ENCODE assay signal across 17 mouse cellular contexts in genomic region chr6:113714276-113714675, GRCm38 (mm10). TPM values are rescaled to one million over a fixed set of nuclear protein-coding genes. Genes with fewer than 3 reads are reported as not detected.
DNase-seq lines count a peak whose midpoint lies in the region; ATAC-seq and TF ChIP-seq lines count a peak whose summit lies in the region.
"Had no signal": no experiment of that assay in that cellular context is flagged by ENCODE, and none has a peak within 500 bp of the region (broad histone marks: within the 10 kb centered on the region; RNA-seq: fewer than 3 reads in every experiment).

No protein-coding gene starts in this region.

- H3K4me3 ChIP-seq in liver, embryonic 13.5 days (replicated peaks) = no peak overlapping the region
- no peak overlapping the region for H3K4me3 ChIP-seq in liver, embryonic 12.5 days
- no peak overlapping the region for H3K4me3 ChIP-seq in G1E (ENCODE audit: low read depth, low read length)
- no peak overlapping the region for H3K4me3 ChIP-seq in brown adipose tissue, adult 24 weeks (ENCODE audit: insufficient read depth, low read depth, low read length)
- no peak overlapping the region for H3K4me3 ChIP-seq in forebrain, embryonic 13.5 days
- H3K4me3 ChIP-seq in lung, postnatal 0 days (ENCODE audit: low read depth, low read length) = no peak overlapping the region
- H3K4me3 ChIP-seq: heart, embryonic 13.5 days; hindbrain, embryonic 10.5 days; limb, embryonic 13.5 days; midbrain, embryonic 12.5 days had no signal

- no peaks in the 10 kb centered on the region for H3K9me3 ChIP-seq in liver, embryonic 13.5 days (replicated peaks)
- no peaks in the 10 kb centered on the region for H3K9me3 ChIP-seq in liver, embryonic 12.5 days (replicated peaks)
- no peaks in the 10 kb centered on the region for H3K9me3 ChIP-seq in G1E (replicated peaks)
- no peaks in the 10 kb centered on the region for H3K9me3 ChIP-seq in forebrain, embryonic 13.5 days (replicated peaks)
- no peaks in the 10 kb centered on the region for H3K9me3 ChIP-seq in lung, postnatal 0 days (ENCODE audit: low read length)
- H3K9me3 ChIP-seq: heart, embryonic 13.5 days; hindbrain, embryonic 10.5 days; limb, embryonic 13.5 days; midbrain, embryonic 12.5 days had no signal

- ATAC-seq in liver, embryonic 13.5 days (ENCODE audit: low read depth) = no peak
- no peak for ATAC-seq in liver, embryonic 12.5 days
- peak; percentile 61 for ATAC-seq in G1E (ENCODE audit: extremely low read depth, insufficient number of reproducible peaks, low FRiP score, poor library complexity, severe bottlenecking)
- ATAC-seq in monocyte, adult 5-6 weeks (replicated peaks; ENCODE audit: insufficient number of reproducible peaks, low FRiP score, low TSS enrichment, poor library complexity, severe bottlenecking) = peak; percentile 71
- no peak for ATAC-seq in forebrain, embryonic 13.5 days
- no peak for ATAC-seq in lung, postnatal 0 days
- ATAC-seq: activated CD4-positive, CD25-positive, alpha-beta regulatory T cell, adult 4 months had no signal

- DNase-seq in liver, embryonic 13.5 days = no peak
- DNase-seq in G1E (ENCODE audit: low spot score) = peak; percentile 11
- no peak for DNase-seq in lung, postnatal 0 days (ENCODE audit: low spot score)
- DNase-seq: adrenal gland, postnatal 25 days; cerebellum, postnatal 25 days; gastrocnemius, postnatal 25 days; lung, postnatal 10 days had no signal

- no peak overlapping the region for H3K9ac ChIP-seq in liver, embryonic 13.5 days
- H3K9ac ChIP-seq in liver, embryonic 12.5 days = no peak overlapping the region
- H3K9ac ChIP-seq in forebrain, embryonic 13.5 days = no peak overlapping the region
- no peak overlapping the region for H3K9ac ChIP-seq in lung, postnatal 0 days (replicated peaks; ENCODE audit: low read depth)
- H3K9ac ChIP-seq: heart, embryonic 13.5 days; limb, embryonic 13.5 days; midbrain, embryonic 12.5 days had no signal

- no peak for TF ChIP-seq EP300 in lung, postnatal 0 days (IDR thresholded peaks at IDR 0.05)

- peaks cover 9% of the 10 kb centered on the region for H3K4me1 ChIP-seq in liver, embryonic 13.5 days (replicated peaks)
- H3K4me1 ChIP-seq in liver, embryonic 12.5 days = peaks cover 3% of the 10 kb centered on the region; the same call in 1 of the 2 replicates
- H3K4me1 ChIP-seq in G1E (ENCODE audit: insufficient read depth, low read depth, low read length) = peaks cover 29% of the 10 kb centered on the region
- H3K4me1 ChIP-seq in brown adipose tissue, adult 24 weeks (ENCODE audit: control insufficient read depth, insufficient read depth, insufficient read length, low read length) = no peaks in the 10 kb centered on the region
- no peaks in the 10 kb centered on the region for H3K4me1 ChIP-seq in forebrain, embryonic 13.5 days
- no peaks in the 10 kb centered on the region for H3K4me1 ChIP-seq in lung, postnatal 0 days (ENCODE audit: insufficient read depth, low read depth, low read length)
- H3K4me1 ChIP-seq: heart, embryonic 13.5 days; hindbrain, embryonic 10.5 days; limb, embryonic 13.5 days; midbrain, embryonic 12.5 days had no signal

- TF ChIP-seq CTCF in G1E (IDR thresholded peaks at IDR 0.05; ENCODE audit: low read depth, low read length) = no peak
- no peak for TF ChIP-seq CTCF in lung, postnatal 0 days (IDR thresholded peaks at IDR 0.05)

- no peak overlapping the region for H3K4me2 ChIP-seq in liver, embryonic 13.5 days
- H3K4me2 ChIP-seq in liver, embryonic 12.5 days = no peak overlapping the region
- no peak overlapping the region for H3K4me2 ChIP-seq in forebrain, embryonic 13.5 days
- H3K4me2 ChIP-seq in lung, postnatal 0 days (replicated peaks; ENCODE audit: low read depth, low read length) = no peak overlapping the region
- H3K4me2 ChIP-seq: heart, embryonic 13.5 days; limb, embryonic 13.5 days; midbrain, embryonic 12.5 days had no signal

- H3K36me3 ChIP-seq in liver, embryonic 13.5 days = peaks cover 98% of the 10 kb centered on the region
- H3K36me3 ChIP-seq in liver, embryonic 12.5 days = peaks cover 99% of the 10 kb centered on the region
- H3K36me3 ChIP-seq in G1E (replicated peaks) = peaks cover 99% of the 10 kb centered on the region
- peaks cover 95% of the 10 kb centered on the region for H3K36me3 ChIP-seq in forebrain, embryonic 13.5 days (ENCODE audit: poor library complexity, severe bottlenecking)
- H3K36me3 ChIP-seq in lung, postnatal 0 days (ENCODE audit: insufficient read depth, low read length) = peaks cover 47% of the 10 kb centered on the region

- 61% methylated on average over 2 of the region's 2 CpGs for WGBS in liver, embryonic 13.5 days (ENCODE audit: insufficient replicate concordance)
- WGBS in liver, embryonic 12.5 days (ENCODE audit: insufficient replicate concordance) = 65% methylated on average over 2 of the region's 2 CpGs
- WGBS in forebrain, embryonic 13.5 days = 93% methylated on average over 2 of the region's 2 CpGs
- 89% methylated on average over 2 of the region's 2 CpGs for WGBS in lung, postnatal 0 days

- H3K27ac ChIP-seq in liver, embryonic 13.5 days = peak overlapping the region; percentile 50; the same call in 1 of the 2 replicates
- H3K27ac ChIP-seq in liver, embryonic 12.5 days = no peak overlapping the region
- peak overlapping the region; percentile 19; the same call in 1 of the 2 replicates for H3K27ac ChIP-seq in brown adipose tissue, adult 24 weeks (replicated peaks; ENCODE audit: low read depth, low read length)
- H3K27ac ChIP-seq in forebrain, embryonic 13.5 days = no peak overlapping the region
- H3K27ac ChIP-seq in lung, postnatal 0 days (ENCODE audit: low read length) = no peak overlapping the region
- H3K27ac ChIP-seq: heart, embryonic 13.5 days; hindbrain, embryonic 10.5 days; limb, embryonic 13.5 days; midbrain, embryonic 12.5 days had no signal

- H3K27me3 ChIP-seq in liver, embryonic 13.5 days = no peaks in the 10 kb centered on the region
- no peaks in the 10 kb centered on the region for H3K27me3 ChIP-seq in liver, embryonic 12.5 days (replicated peaks)
- H3K27me3 ChIP-seq in G1E (ENCODE audit: insufficient read depth, low read length) = no peaks in the 10 kb centered on the region
- H3K27me3 ChIP-seq in forebrain, embryonic 13.5 days = no peaks in the 10 kb centered on the region
- H3K27me3 ChIP-seq in lung, postnatal 0 days (replicated peaks; ENCODE audit: insufficient read depth, low read length) = no peaks in the 10 kb centered on the region
- H3K27me3 ChIP-seq: heart, embryonic 13.5 days; limb, embryonic 13.5 days; midbrain, embryonic 12.5 days had no signal

RNA-seq across cellular contexts. Expression of gene Ghrl, which starts 5.4 kb away (rescaled TPM):
- not detected in 2 replicates for polyA plus RNA-seq in liver, embryonic 13.5 days (2015; fragmentation: Nextera tagmentation; extraction: Ambion mirVana)
- not detected in 2 replicates for polyA plus RNA-seq in liver, embryonic 12.5 days (2016; fragmentation: Nextera tagmentation; extraction: Ambion mirVana)
- total RNA-seq in G1E (2014; fragmentation: Nextera tagmentation) (not detected in 2 replicates), G1E (2017) (0.76 TPM in 1 of 2 replicates, not detected in the other)
- polyA plus RNA-seq in G1E (2012) = not detected in 2 replicates
- not detected in 2 replicates for polyA plus RNA-seq in brown adipose tissue, adult 24 weeks (2012; ENCODE audit: insufficient read depth, insufficient read length, missing spikeins)
- total RNA-seq in monocyte, adult 5-6 weeks (2017) = 3.1 to 6.6 TPM in 2 of 3 replicates, not detected in the other
- 0.42 and 1.0 TPM in 2 replicates for polyA plus RNA-seq in forebrain, embryonic 13.5 days (2015; fragmentation: Nextera tagmentation; extraction: Ambion mirVana)
- polyA plus RNA-seq in lung, postnatal 0 days (2015; fragmentation: Nextera tagmentation; extraction: Ambion mirVana) = 5.5 and 6.0 TPM in 2 replicates
- total RNA-seq: adrenal gland, postnatal 25 days; gastrocnemius, postnatal 25 days had no signal
- polyA plus RNA-seq: activated CD4-positive, CD25-positive, alpha-beta regulatory T cell, adult 4 months; embryonic facial prominence, embryonic 11.5 days; heart, embryonic 13.5 days had no signal

RNA-seq across cellular contexts. Expression of gene Tatdn2, which starts 17.4 kb away (rescaled TPM):
- polyA plus RNA-seq in liver, embryonic 13.5 days (2015; fragmentation: Nextera tagmentation; extraction: Ambion mirVana) = 0.94 and 1.0 TPM in 2 replicates
- polyA plus RNA-seq in liver, embryonic 12.5 days (2016; fragmentation: Nextera tagmentation; extraction: Ambion mirVana) = 1.3 TPM in 2 replicates
- total RNA-seq in G1E (2014; fragmentation: Nextera tagmentation) = 20.9 and 26.3 TPM in 2 replicates
- total RNA-seq in G1E (2017) = 72.0 and 81.3 TPM in 2 replicates
- 33.1 and 34.5 TPM in 2 replicates for polyA plus RNA-seq in G1E (2012)
- 18.0 and 29.7 TPM in 2 replicates for polyA plus RNA-seq in brown adipose tissue, adult 24 weeks (2012; ENCODE audit: insufficient read depth, insufficient read length, missing spikeins)
- total RNA-seq in monocyte, adult 5-6 weeks (2017) = 306 to 404 TPM (median 339 TPM) in 3 replicates
- 0.47 and 0.81 TPM in 2 replicates for polyA plus RNA-seq in forebrain, embryonic 13.5 days (2015; fragmentation: Nextera tagmentation; extraction: Ambion mirVana)
- polyA plus RNA-seq in lung, postnatal 0 days (2015; fragmentation: Nextera tagmentation; extraction: Ambion mirVana) = 1.1 and 1.3 TPM in 2 replicates

RNA-seq across cellular contexts. Expression of gene Sec13, which starts 26.3 kb away (rescaled TPM):
- 147 and 150 TPM in 2 replicates for polyA plus RNA-seq in liver, embryonic 13.5 days (2015; fragmentation: Nextera tagmentation; extraction: Ambion mirVana)
- polyA plus RNA-seq in liver, embryonic 12.5 days (2016; fragmentation: Nextera tagmentation; extraction: Ambion mirVana) = 155 and 159 TPM in 2 replicates
- total RNA-seq in G1E (2014; fragmentation: Nextera tagmentation) = 71.9 and 73.3 TPM in 2 replicates
- 172 and 185 TPM in 2 replicates for total RNA-seq in G1E (2017)
- 17.7 and 30.9 TPM in 2 replicates for polyA plus RNA-seq in G1E (2012)
- polyA plus RNA-seq in brown adipose tissue, adult 24 weeks (2012; ENCODE audit: insufficient read depth, insufficient read length, missing spikeins) = 66.1 and 99.8 TPM in 2 replicates
- 93.8 to 134 TPM (median 113 TPM) in 3 replicates for total RNA-seq in monocyte, adult 5-6 weeks (2017)
- polyA plus RNA-seq in forebrain, embryonic 13.5 days (2015; fragmentation: Nextera tagmentation; extraction: Ambion mirVana) = 256 and 269 TPM in 2 replicates
- polyA plus RNA-seq in lung, postnatal 0 days (2015; fragmentation: Nextera tagmentation; extraction: Ambion mirVana) = 163 and 178 TPM in 2 replicates

Comparison
In these comparisons a context has a peak if more than half of its experiments do, and no peak if none do; other contexts are left out.
1. H3K27ac ChIP-seq: peak in liver, embryonic 13.5 days (single experiment) and brown adipose tissue, adult 24 weeks (single experiment); none in liver, embryonic 12.5 days (single experiment), forebrain, embryonic 13.5 days (single experiment) and lung, postnatal 0 days (single experiment).
2. ATAC-seq: peak in G1E (single experiment) and monocyte, adult 5-6 weeks (single experiment); none in liver, embryonic 13.5 days (single experiment), liver, embryonic 12.5 days (single experiment), forebrain, embryonic 13.5 days (single experiment) and lung, postnatal 0 days (single experiment).